Mouse (Mus musculus): Measurements from ENCODE around the gene Src. TPM values are rescaled to one million over a fixed set of nuclear protein-coding genes. Genes with fewer than 3 reads are reported as not detected.
"Not testable (repeated sequence)": the region's sequence is repeated elsewhere in the genome, so short reads cannot be mapped to it uniquely, and the experiment has no call there.

Src gene
- 20.7 and 21.3 TPM in 2 replicates for polyA plus RNA-seq (2015; fragmentation: Nextera tagmentation; extraction: Ambion mirVana)

DNA sequence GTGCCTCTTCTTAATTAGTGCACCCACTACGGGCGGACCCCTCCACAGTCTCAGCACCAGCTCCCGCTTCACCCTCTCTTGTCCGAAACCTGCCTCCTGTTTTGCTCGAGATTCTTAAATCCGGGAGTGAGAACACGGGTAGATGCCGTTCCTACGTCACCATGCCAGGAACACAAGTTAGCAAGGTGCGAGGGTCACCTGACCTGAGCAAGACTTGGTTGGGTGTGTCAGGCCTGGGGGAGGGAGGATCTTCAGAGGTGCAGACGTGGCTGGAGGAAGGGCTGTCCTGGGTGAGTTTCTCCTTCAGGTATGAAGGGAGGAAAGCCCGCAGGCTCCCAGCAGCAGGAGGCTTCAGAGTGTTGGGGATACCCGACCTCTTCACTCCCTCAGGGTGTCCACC lies at the start of gene Src:
TSS of gene Src (plus strand) at position 239 of the 400 bp plus-strand sequence.
- no peaks in the 10 kb centered on the region for H3K36me3 ChIP-seq
- no peak within 1 kb of the TSS for H3K4me2 ChIP-seq (replicated peaks)
- no peak within 1 kb of the TSS for H3K9ac ChIP-seq
- no peak within 1 kb of the TSS for H3K4me3 ChIP-seq (replicated peaks)
- H3K9me3 ChIP-seq (replicated peaks) = no peaks in the 10 kb centered on the region
- H3K27ac ChIP-seq (replicated peaks) = no peak within 1 kb of the TSS
- 23% methylated on average over 13 of the region's 13 CpGs for WGBS
- peaks cover 21% of the 10 kb centered on the region for H3K4me1 ChIP-seq
- ATAC-seq (ENCODE audit: insufficient number of reproducible peaks, low FRiP score, low TSS enrichment, low read depth) = no peak
- no peaks in the 10 kb centered on the region for H3K27me3 ChIP-seq

DNA sequence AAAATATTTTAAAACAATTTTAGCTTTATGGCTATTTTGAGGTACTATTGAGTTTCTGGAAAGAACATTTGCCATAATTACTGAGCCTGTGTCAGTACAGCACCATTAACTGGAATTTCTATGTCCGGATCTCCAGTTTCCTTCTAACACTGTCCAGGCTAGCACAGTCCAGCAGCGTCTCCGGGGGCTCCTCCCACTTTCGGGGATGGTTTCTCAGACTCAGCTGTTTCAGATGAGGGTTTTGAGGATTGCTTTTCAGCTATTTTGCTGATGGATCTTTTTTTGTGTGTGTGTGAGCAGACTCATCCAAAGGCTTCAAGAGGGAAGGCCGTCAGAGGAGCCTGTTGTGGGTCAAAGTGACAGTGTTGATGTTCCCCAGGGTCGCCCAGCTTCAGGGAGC lies 46.5 kb upstream of the Src start:
- H3K27ac ChIP-seq (replicated peaks) = no peak overlapping the region
- no peak for ATAC-seq (ENCODE audit: insufficient number of reproducible peaks, low FRiP score, low TSS enrichment, low read depth)
- 69% methylated on average over 6 of the region's 6 CpGs for WGBS
- H3K4me1 ChIP-seq = peaks cover 24% of the 10 kb centered on the region
- no peaks in the 10 kb centered on the region for H3K9me3 ChIP-seq (replicated peaks)
- H3K4me2 ChIP-seq (replicated peaks) = no peak overlapping the region
- no peaks in the 10 kb centered on the region for H3K27me3 ChIP-seq
- no peak overlapping the region for H3K4me3 ChIP-seq (replicated peaks)
- no peak overlapping the region for H3K9ac ChIP-seq
- H3K36me3 ChIP-seq = no peaks in the 10 kb centered on the region

DNA sequence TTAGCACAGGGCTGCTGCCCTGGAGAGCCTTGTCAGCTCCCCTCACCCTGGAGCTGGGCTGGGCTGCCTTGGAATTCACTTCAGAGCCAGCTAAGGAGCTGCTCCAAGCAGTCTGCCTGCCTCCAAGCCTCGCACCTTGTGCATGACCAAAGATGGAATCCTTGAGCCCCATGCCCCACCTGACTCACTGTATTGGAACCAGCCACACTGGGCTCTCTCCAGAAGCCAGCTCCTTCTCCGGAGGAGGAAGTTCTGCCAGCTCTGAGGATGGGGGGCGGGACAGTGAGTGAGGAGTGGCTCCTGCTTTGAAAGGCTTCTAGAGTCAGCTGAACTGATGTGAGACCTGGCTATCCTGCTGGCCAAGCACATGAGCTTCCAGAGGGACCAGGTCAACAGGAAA lies 44.6 kb upstream of the Src start:
- Histone ChIP-seq H3K9ac (no peak overlapping the region), H3K4me3 (replicated peaks) (no peak overlapping the region), H3K27ac (replicated peaks) (no peak overlapping the region), H3K4me2 (replicated peaks) (no peak overlapping the region), H3K4me1 (peaks cover 17% of the 10 kb centered on the region), H3K27me3 (no peaks in the 10 kb centered on the region), H3K36me3 (no peaks in the 10 kb centered on the region), H3K9me3 (replicated peaks) (no peaks in the 10 kb centered on the region)
- WGBS = 84% methylated on average over 3 of the region's 3 CpGs
- ATAC-seq (ENCODE audit: insufficient number of reproducible peaks, low FRiP score, low TSS enrichment, low read depth) = 0 out of 2 replicates have a peak, but pooled peaks have one; percentile 11

- H3K27me3 ChIP-seq = no peaks in the 10 kb centered on the region
- H3K4me1 ChIP-seq = peaks cover 14% of the 10 kb centered on the region
- H3K4me2 ChIP-seq (replicated peaks) = no peak overlapping the region
- H3K36me3 ChIP-seq = peaks cover 11% of the 10 kb centered on the region; the same call in 1 of the 2 replicates
- no peak overlapping the region for H3K9ac ChIP-seq
- no peaks in the 10 kb centered on the region for H3K9me3 ChIP-seq (replicated peaks)
- no peak overlapping the region for H3K27ac ChIP-seq (replicated peaks)
- H3K4me3 ChIP-seq (replicated peaks) = no peak overlapping the region
- WGBS = 51% methylated on average over 8 of the region's 8 CpGs
- no peak for ATAC-seq (ENCODE audit: insufficient number of reproducible peaks, low FRiP score, low TSS enrichment, low read depth)
These were observed 43.2 kb upstream of the Src start for GRCm38 (mm10) chr2:157375051-157375450.

- 29% methylated on average over 14 of the region's 14 CpGs for WGBS
- peaks cover 11% of the 10 kb centered on the region; the same call in 1 of the 2 replicates for H3K36me3 ChIP-seq
- H3K9ac ChIP-seq = no peak overlapping the region
- H3K4me1 ChIP-seq = peaks cover 14% of the 10 kb centered on the region
- H3K27ac ChIP-seq (replicated peaks) = no peak overlapping the region
- H3K27me3 ChIP-seq = no peaks in the 10 kb centered on the region
- H3K4me2 ChIP-seq (replicated peaks) = no peak overlapping the region
- H3K9me3 ChIP-seq (replicated peaks) = no peaks in the 10 kb centered on the region
- ATAC-seq (ENCODE audit: insufficient number of reproducible peaks, low FRiP score, low TSS enrichment, low read depth) = no peak
- no peak overlapping the region for H3K4me3 ChIP-seq (replicated peaks)
These were observed 42.2 kb upstream of the Src start for GRCm38 (mm10) chr2:157375794-157376757.

DNA sequence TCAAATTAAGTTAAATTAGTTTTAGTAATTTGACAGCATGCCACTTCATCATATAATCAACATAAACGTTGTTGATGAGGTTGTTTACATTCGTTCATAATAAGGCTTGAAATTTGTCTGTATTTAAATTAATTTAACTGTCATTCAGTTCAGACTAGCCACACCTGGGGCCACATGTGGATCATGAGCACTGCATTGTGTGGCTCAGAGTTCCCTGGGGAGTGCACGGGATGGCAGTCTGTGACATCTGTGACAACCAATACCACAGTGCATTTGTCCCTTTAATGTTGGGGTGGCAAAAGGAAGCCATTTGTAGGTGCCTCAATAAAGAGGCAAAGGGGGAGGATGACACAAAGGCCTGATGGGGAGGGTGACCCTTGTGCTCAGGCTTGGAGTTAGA lies 41.2 kb upstream of the Src start:
- Histone ChIP-seq H3K9me3 (replicated peaks) (no peaks in the 10 kb centered on the region), H3K4me2 (replicated peaks) (no peak overlapping the region), H3K4me1 (peaks cover 14% of the 10 kb centered on the region), H3K27me3 (no peaks in the 10 kb centered on the region), H3K36me3 (peaks cover 11% of the 10 kb centered on the region; the same call in 1 of the 2 replicates), H3K4me3 (replicated peaks) (no peak overlapping the region), H3K9ac (no peak overlapping the region), H3K27ac (replicated peaks) (no peak overlapping the region)
- 44% methylated on average over 3 of the region's 3 CpGs for WGBS
- no peak for ATAC-seq (ENCODE audit: insufficient number of reproducible peaks, low FRiP score, low TSS enrichment, low read depth)

- 53% methylated on average over 4 of the region's 4 CpGs for WGBS
- Histone ChIP-seq H3K4me3 (replicated peaks) (no peak overlapping the region), H3K9me3 (replicated peaks) (no peaks in the 10 kb centered on the region), H3K36me3 (peaks cover 18% of the 10 kb centered on the region; the same call in 1 of the 2 replicates), H3K9ac (no peak overlapping the region), H3K27ac (replicated peaks) (no peak overlapping the region), H3K4me1 (no peaks in the 10 kb centered on the region), H3K4me2 (replicated peaks) (no peak overlapping the region), H3K27me3 (no peaks in the 10 kb centered on the region)
- no peak for ATAC-seq (ENCODE audit: insufficient number of reproducible peaks, low FRiP score, low TSS enrichment, low read depth)
These were observed 33.4 kb upstream of the Src start for GRCm38 (mm10) chr2:157384836-157385235.

DNA sequence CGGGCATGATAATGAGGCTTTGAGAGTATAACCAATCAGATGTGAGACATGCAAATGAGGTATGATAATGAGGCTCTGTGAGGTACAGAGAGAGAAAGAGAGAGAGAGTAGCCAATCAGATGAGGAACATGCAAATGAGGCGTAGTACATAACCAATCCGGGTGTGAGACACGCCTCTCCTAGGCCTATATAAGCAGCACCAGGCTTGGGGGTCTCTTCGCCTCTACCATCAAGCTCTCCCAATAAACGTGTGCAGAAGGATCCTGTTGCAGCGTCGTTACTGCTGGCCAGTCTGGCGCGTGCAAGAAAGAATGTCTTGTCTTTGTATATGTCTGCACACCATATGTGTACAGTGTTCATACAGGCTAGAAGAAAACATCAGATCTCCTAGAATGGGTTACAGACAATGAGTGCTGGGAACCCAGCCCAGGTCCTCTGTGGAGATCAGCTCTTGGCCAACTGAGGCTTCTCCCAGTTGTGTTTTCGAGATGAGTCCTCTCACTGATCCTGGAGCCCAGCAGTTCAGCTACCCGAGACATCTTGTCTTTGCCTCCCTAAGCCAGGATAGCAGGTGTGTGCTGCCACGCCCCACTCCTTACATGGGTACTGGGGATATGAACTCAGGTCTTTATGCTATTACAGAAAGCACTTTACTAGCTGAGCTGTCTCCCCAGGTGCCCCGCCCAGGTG lies 29.2 kb upstream of the Src start:
- H3K9me3 ChIP-seq (replicated peaks); H3K4me1 ChIP-seq; H3K4me2 ChIP-seq (replicated peaks); H3K27ac ChIP-seq (replicated peaks); H3K27me3 ChIP-seq; H3K4me3 ChIP-seq (replicated peaks); ATAC-seq (ENCODE audit: insufficient number of reproducible peaks, low FRiP score, low TSS enrichment, low read depth); H3K9ac ChIP-seq: not testable (repeated sequence)
- H3K36me3 ChIP-seq = 0 out of 2 replicates have a peak, but pooled peaks cover 12% of the 10 kb centered on the region
- 88% methylated on average over 14 of the region's 14 CpGs for WGBS

GRCm38 (mm10) chr2:157389591-157389921 lies 28.7 kb upstream of the Src start:
- Histone ChIP-seq H3K4me1 (no peaks in the 10 kb centered on the region), H3K27me3 (no peaks in the 10 kb centered on the region), H3K36me3 (0 out of 2 replicates have a peak, but pooled peaks cover 11% of the 10 kb centered on the region), H3K4me3 (replicated peaks) (no peak overlapping the region), H3K27ac (replicated peaks) (no peak overlapping the region), H3K9ac (no peak overlapping the region), H3K9me3 (replicated peaks) (no peaks in the 10 kb centered on the region), H3K4me2 (replicated peaks) (no peak overlapping the region)
- WGBS = 87% methylated on average over 7 of the region's 7 CpGs
- no peak for ATAC-seq (ENCODE audit: insufficient number of reproducible peaks, low FRiP score, low TSS enrichment, low read depth)

- 86% methylated on average over 2 of the region's 2 CpGs for WGBS
- peaks cover 21% of the 10 kb centered on the region for H3K36me3 ChIP-seq
These were observed 25.9 kb upstream of the Src start for GRCm38 (mm10) chr2:157392331-157392730.

GRCm38 (mm10) chr2:157393549-157393948 lies 24.7 kb upstream of the Src start:
- Histone ChIP-seq H3K4me2 (replicated peaks) (no peak overlapping the region), H3K27ac (replicated peaks) (no peak overlapping the region), H3K4me1 (no peaks in the 10 kb centered on the region), H3K27me3 (no peaks in the 10 kb centered on the region), H3K9ac (no peak overlapping the region), H3K36me3 (peaks cover 31% of the 10 kb centered on the region), H3K4me3 (replicated peaks) (no peak overlapping the region), H3K9me3 (replicated peaks) (no peaks in the 10 kb centered on the region)
- ATAC-seq (ENCODE audit: insufficient number of reproducible peaks, low FRiP score, low TSS enrichment, low read depth) = no peak
- 95% methylated on average over 4 of the region's 4 CpGs for WGBS

More at GRCm38 (mm10) chr2:157392331-157392730, 25.9 kb upstream of the Src start:
- Histone ChIP-seq H3K4me3 (replicated peaks) (no peak overlapping the region), H3K4me2 (replicated peaks) (no peak overlapping the region), H3K9me3 (replicated peaks) (no peaks in the 10 kb centered on the region), H3K27me3 (no peaks in the 10 kb centered on the region), H3K27ac (replicated peaks) (no peak overlapping the region), H3K4me1 (no peaks in the 10 kb centered on the region), H3K9ac (no peak overlapping the region)
- no peak for ATAC-seq (ENCODE audit: insufficient number of reproducible peaks, low FRiP score, low TSS enrichment, low read depth)

Measured in embryonic facial prominence, embryonic 15.5 days (tissue).